Mouse (Mus musculus) lung, postnatal 25 days (tissue): ENCODE measurements around the gene Acoxl.

Experiments used
- DNase-seq: peaks from one replicate; pipeline ENCODE4 v3.0.0; 2022; ENCODE audit warnings: low spot score

The Acoxl gene

DNA sequence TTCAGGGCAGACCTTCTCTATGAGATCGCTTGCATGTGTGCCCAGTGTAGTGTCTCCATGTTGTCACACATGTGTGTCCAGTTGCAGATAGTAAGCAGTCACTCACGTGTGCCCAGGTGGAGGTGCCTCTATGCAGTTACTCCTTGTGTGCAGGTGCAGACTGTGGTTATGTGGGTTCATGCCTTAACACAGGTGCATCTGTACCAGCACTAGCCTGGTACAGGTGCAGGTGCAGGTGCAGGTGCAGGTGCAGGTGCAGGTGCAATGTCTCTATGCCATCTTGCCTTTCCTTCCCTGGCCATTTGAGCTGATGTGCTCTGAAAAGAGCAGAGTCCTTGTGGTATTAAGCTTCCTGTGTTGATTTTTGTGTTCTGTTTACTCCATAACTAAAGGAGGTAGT lies 100.5 kb downstream of the Acoxl start:
- no peak for DNase-seq

DNA sequence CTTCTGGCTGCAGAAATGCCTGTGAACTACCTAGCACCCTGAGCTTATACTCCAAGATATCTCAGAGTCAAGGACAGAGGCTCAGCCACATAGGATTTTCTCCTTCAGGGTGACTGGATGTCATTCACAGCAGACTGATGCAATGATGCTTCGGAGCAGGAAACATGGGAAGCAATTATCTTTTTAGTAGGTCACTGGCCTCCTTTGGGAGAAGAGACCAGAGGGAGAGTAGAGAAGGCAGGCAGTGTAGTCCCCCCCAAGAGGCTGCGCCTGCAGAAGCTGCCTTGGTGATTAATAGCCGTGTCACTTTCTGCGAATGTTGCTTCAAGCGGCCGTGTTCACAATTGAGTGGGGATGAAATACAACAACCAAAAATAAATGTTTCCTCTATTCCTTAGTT lies 121.9 kb downstream of the Acoxl start:
- no peak for DNase-seq

DNA sequence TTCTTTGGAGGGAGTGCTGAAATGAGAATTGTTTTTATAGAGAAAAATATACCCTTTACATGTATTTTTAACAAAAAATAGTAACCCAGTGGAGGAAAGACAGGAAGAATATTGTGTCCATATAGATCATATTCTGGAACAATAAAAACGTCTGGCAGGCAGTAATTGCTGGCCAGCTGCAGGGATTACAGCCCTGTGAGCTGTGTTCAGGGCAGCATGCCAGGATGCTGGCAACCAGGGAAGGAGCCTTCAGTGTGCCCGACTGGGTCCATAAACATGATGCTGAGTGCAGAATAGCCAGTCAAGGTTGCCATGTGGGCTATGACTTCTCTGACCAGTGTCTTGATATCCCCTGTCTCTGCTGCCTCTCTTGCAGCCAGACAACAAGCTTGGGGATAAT lies 122.5 kb downstream of the Acoxl start:
- no peak for DNase-seq

DNA sequence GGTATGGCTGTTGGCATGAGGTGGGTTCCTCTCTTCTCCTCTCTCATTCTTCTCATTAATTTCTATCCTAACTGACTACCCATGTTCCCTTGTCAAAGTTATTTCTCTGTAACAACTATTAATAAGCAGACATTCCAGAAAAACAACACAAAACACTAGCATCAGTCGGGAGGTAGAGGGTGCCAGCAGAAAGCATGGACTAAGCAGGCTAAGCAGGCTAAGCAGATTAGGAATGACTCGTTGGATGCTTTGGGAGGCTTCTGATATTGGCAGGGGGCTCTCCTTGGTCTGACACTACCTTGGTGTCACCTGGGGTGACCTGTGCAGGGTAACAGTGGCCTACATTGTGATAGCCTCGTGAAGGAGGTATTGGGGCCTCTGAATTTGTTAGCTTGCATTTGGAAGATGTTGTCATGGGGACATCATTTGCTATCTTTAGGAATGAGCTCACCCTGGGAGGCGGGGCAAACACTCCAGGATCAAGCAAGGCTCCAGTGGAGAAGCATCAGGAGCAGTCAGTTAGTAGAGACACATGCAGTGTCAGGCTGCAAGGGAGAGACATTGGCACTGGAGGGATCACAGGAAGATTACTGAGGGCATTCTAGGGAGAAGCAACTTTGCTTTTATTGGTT lies 123.2 kb downstream of the Acoxl start:
- DNase-seq = peak; percentile 34

DNA sequence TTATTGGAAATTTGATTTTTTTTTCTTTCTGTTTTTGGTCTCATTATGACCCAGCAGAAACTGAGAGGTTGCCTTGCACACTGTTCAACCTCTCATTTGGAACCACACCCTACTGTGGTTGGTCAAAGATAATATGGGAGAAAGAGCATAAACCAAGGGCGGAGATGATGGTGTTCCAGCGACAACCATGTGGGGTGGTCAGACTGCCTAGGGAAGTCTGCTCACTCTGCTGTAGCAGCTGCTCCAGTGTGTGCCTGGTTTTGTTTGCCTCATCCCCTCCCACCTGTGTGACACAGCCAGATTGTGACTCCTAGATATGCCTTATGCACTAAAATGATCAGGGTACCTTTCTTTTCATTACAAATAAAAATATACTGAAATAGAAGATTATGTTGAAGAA lies 130.3 kb downstream of the Acoxl start:
- no peak for DNase-seq

DNA sequence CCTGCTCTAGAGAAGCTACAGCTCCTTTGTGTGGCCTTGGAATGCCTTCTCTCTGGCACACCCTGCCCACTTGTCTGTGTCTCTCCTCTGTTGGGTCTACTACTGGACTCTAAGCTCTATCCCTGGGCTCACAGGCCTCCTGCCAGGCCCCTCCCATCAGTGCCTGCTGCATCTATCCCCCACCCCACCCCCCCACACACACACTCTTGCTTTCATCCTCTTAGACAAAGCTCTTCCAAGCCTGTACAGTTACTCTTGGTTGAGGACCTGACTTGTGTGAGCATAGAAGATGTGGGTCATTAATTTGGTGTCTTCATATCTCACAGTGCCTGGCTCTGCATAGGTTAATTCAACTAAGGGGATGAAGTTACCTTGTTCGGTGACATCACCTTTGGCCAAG lies 137.6 kb downstream of the Acoxl start:
- no peak for DNase-seq

DNA sequence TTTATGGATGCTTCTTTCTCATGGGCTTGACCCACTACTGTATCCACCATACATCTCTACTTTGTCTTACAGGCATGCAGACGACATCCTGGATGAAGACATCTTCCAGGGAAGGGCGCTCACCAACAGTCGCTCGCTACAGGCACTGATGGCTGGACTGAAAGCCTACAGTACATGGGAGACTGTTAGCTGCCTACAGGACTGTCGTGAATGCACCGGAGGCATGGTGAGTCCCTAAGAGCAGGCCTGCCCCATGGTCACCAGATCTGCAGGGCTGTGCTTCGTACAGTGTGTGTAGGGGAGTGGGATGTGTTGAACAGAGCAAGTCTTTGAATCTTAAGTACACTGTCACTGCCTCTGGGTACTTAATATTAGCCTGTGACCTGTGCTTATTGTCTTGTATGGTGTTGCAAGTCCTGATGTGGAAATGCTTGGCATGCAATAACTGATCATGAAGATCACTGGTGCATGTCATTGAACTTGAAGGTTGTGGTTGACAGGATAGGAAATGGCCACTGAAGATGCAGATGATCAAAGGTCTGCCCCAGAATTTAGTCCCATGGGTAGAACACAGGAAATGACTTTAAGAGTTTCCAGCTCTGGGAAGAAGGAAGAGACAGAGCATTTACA lies 140.0 kb downstream of the Acoxl start:
- no peak for DNase-seq

DNA sequence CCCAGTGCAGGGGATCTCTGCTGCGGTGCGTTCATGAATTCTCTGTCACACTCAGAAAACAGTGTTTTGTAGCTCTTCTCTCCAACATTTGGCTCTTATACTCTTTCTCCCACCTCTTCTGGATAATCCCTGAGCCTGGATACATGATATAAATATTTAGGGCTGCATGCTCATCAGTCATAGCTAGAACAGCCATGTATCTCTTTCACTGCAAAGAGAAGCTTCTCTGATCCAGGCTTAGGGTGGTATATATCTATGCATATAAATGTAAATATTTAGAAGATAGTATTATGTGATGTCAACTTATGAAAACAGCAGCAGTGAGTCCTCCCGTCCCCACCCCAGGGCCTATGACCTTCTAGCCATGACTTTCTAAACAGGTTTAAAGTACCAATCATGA lies 143.9 kb downstream of the Acoxl start:
- DNase-seq = no peak

DNA sequence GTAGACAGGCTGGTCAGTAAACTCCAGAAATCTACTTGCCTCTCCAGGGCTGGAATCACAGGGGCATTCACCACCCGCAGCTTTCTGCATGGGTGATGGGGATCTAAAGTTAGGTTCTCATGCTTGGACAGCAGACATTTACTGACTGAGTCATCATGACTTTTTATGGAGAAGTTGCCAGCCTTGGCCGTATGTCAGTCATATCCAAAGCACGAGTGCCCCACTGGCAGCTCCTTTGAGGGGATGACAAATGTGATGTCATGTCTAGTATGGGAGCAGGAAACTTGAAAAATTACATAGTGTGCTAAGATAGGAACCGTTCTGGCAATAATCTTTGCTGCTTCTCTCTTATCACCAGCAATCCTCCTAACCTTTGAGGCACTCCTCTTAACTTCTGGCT lies 144.6 kb downstream of the Acoxl start:
- DNase-seq = no peak

DNA sequence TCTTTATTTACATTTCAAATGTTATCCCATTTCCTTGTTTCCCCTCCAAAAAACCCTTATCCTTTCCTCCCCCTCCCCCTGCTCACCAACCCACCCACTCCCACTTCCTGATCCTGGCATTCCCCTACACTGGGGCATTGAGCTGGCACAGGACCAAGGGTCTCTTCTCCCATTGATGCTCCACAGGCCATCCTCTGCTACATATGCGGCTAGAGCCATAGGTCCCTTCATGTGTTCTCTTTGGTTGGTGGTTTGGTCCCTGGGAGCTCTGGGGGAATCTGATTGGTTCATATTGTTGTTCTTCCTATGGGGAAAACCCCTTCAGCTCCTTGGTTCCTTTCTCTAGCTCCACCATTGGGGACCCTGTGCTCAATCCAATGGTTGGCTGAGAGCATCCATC lies 145.3 kb downstream of the Acoxl start:
- DNase-seq = no peak

DNA sequence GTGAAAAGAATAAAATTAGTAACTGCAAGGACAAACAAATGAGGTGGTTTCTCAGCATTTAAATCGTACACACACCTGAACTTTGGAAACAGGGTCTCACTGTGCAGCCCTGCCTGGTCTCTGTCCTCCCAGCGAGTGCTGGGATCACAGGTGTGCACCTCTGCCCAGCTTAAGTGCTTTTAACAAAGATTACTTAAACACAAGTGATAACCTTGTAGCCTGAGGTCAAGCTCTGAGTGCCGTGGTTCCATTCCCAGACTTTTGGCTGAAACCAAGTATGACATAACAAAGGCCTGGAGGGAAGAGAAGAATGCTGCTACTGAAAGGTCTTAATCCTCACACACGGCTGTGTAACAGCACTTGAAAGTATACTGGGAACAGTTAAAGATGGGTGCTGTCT lies 149.0 kb downstream of the Acoxl start:
- no peak for DNase-seq

DNA sequence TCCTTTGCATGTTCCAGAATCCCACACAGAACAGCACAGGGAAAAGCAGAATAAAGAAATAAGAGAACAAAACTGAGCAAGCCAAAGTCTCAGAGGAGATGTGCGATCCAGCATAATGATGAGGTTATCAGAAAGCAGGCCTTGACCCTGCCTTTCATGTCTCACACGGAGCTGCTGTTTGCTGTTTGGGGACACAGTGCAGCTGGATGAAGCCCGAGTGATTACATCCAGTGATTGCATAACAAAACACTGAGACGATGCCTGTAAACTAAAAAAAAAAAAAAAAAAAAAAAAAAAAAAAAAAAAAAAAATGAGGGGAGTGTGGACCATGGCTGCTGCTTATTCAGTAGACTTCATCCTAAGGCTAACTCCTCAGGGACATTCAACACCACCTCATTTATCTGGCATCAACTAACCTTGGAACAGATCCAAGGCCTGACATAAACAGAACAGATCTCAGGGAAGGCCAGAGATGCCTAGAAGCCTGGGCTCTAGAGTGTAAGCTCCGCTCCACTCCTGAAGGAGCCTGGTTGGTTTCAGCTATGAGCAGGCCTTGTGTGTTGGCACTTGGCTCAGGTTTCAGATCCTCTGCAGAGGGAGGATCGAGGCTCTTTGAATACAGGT lies 152.3 kb downstream of the Acoxl start:
- peak; percentile 69 for DNase-seq

DNA sequence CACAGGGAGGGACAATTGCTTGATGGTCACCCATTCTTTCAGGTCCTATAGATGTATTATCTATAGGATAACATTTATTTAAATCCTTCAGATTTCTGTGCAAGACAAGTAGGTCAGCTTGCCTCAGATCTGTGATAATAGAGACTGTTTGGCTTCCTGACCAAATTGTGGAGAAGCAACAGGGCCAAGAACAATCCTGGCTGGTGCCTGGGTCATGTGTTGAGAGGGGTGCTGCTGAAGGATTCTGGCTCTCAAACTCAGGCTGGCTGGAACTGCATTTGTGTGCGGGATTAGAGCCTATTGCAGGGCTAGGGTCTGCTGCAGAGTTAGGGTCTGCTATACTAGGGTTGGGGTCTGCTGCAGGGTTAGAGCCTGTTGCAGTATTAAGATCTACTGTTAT lies 153.0 kb downstream of the Acoxl start:
- DNase-seq = peak; percentile 41

DNA sequence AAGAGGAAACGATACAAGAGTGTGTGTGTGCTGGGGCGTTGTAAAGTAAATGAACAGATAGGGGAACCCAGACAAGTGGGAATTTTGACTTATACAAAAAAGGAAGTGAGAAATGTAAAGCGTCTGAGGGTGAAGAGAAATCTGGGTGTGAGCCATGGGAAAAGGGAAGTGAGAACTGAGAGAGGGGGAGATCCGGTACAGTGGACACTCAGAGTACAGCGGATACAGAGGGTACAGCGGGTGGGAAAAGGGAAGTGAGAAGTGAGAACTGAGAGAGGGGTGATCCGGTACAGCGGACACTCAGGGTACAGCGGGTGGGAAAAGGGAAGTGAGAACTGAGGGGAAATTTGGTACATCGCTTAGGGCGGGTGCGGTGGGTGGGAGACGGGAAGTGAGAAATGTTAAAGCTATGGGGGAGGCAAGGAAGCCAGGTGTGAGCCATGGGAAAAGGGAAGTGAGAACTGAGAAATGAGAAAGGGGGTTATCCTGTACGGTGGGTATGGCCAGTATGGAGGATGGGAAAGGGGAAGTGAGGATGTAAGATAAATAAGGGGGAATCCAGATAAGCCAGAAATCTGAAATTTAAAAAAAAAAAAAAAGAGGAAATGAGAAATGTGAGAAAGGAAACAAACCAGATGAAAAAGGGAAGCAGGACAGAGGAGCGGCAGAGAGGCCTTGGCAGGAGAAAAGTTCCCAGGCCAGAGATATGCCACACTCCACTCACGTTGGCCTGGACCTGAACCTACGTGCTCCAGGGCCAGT lies 170.2 kb downstream of the Acoxl start:
- no peak for DNase-seq

DNA sequence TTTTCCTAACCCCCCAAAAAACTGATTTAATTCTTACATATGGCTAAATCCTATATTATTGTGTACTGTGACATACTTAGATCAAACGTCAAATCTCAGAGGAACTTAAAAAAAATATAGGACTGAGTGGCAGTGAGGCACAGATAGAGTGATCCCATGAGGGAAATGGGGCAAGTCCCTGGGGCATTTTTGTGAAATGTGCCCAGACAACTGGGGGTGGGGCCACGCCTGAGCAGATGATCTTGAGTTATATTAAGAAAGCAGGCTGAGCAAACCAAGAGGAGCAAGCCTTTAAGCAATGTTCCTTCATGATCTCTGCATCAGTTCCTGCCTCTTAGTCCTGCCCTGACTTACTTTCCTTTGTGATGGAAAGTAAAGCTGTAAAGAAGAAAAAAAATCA lies 175.9 kb downstream of the Acoxl start:
- DNase-seq = no peak

DNA sequence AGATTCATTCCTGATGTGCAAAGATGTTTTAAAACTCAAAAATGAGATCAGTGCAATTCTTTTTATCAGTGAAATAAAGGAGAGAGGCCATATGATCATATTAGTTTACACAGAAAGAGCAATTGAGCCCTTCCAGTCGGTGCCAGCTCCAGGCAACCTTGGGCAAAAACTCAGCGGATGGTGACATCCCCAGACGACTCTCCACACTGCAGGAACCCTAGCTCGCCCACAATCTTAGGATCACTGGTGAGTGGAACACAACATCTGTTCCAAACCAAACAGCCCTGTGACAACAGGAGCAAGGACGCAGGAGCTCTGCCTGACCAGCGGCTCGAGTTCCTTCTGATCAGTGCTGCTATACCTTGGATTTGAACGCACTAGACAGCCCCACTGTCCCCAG lies 176.9 kb downstream of the Acoxl start:
- DNase-seq = no peak

DNA sequence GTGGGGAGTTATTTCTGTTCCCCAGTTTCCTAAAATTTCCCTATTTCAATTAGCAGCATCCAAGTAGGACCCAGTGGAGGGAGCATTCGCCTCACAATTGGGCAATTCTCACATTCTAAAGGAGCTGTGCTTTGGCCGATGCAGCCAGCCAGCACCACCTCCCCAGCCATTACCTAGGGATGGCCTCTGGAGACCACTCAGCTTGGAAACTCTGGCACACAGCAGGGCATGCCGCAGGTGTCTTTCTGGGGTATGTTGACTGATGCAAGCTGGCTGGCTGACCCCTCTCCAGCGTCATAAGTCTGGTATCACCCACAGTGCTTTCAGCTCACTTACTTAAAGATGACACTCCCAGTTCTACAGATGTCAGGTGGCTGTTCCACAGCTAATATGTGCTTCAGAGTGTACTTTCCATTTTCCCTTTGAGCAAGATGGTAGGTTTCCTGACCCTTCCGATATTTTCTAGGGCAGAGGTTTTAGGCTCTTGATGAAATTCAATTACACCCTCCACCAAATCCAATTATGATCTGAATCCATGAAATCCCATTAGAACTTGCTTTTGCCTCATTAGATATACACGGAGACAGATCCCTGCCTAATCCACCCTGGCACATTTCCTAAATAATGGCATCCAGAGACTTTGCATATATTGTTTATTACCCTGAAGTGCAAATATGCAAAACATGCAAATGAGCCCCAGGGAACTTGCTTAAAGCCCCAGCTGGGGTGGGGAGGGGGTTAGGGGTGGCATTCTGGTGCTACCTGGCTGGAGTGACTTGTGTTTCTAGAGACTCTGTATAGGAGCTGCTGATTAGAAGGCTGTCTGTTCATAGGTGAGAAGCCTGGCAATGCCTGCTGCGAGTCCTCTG lies 181.6 kb downstream of the Acoxl start:
- no peak for DNase-seq

DNA sequence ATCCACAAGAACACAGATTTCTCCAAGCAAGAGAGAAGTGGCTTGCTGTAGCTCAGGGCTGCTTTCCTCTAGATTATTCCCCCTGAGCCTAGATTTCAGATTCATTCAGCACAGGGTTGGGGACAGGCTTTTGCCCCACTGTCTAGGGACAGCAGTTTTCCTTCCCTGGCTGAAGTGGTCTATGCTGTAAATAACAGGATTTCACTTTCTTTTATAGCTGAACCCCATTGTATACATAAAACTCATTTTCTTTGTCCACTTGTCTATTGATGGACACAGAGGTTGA lies 182.2 kb downstream of the Acoxl start:
- no peak for DNase-seq

DNA sequence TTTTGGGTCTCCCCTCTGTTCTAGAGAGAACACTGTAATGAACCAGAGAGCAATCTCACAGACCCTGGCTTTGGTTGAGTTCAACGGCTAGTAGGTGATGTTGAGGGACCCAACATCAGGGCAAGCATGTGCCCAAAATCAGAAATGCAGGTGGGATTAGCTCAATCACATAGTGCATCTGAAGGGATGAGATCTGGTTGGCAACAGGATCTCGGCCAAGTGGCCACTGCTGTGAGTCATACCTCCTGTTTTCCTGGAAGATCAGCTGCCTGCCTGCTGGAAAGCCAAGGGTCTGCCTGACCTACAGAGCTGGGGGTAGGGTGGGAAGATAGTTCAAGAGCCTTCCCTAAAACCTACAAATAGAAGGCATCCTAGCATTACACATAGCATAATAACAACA lies 185.2 kb downstream of the Acoxl start:
- DNase-seq = no peak

DNA sequence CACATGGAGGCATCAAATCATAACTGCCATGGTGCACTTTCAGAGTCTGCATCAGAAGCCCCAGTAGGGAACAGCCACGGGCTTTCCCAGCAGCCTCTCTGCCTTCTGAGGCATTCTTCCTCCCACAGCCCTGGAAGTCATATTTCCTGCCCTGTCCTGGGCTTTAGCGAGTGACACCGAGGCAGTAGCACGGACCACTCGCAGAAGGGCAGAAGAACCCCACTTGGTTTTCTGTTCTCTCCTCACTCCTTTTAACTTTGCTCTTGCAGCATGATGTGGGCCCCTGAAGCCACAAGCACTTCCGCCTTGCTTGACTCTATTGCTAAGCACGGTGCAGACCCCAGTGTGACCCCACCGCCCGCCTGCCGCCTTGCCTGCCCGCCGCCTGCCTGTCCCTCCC lies 189.0 kb downstream of the Acoxl start:
- no peak for DNase-seq

DNA sequence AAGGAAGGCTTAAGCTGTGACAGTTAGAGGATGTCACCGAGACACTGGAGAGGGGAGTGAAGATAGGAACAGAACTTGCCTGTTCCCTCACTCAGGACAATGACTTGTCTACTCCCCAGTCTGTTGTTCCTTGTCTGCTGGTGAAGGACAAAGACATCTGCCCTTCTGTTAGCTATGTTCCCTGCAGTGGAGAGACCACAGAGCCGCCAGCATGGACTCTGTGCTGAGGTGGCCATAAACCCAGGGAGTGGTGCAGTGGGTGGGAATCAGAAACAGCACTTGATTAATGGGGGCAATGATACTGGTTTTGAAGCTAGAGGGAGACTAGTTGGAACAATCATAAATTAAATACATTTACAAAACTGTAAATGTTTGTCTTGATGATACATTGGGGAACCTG lies 191.3 kb downstream of the Acoxl start:
- DNase-seq = no peak

DNA sequence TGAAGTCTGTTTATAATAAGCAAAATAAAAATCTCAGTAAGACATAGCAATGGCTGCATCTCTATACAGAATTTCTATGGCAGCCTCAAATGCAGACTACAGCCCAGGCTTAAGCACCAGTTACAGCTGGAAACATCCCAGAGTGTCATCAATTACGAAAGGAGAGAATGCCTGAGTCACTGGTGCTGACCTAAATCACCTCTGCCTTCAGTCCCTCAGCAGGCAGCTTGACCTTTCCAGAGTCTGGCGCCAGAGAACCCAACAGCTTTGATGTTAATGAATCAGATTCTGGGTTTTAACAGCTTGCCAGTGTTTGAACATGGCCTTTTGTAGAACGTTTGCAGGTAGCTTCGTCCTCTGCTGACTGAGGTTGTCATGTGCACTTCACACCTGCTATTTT lies 193.4 kb downstream of the Acoxl start:
- DNase-seq = no peak
